Mouse (Mus musculus) lung, postnatal 0 days (tissue): Measurements from ENCODE around the gene Spns3. TPM values are rescaled to one million over a fixed set of nuclear protein-coding genes. Genes with fewer than 3 reads are reported as not detected.
A peak's percentile ranks its signal among the peaks of the same experiment; 100 is the strongest.

Experiments used
- ATAC-seq: fragments of 200-750 bp; cut with Nextera tagmentation; 2 replicates; pipeline ENCODE4 v1.8.0; 2017; ENCODE audit warnings: moderate library complexity
- DNase-seq: peaks from one replicate; pipeline ENCODE4 v3.0.0-alpha.2; 2016; ENCODE audit warnings: low spot score
- H3K27ac ChIP-seq: fragments of 300-500 bp; sonication (generic); 2 replicates; pipeline ENCODE4 v1.5.1; 2014; ENCODE audit warnings: antibody characterized with exemption, mild to moderate bottlenecking, low read length, mixed read lengths
- H3K27me3 ChIP-seq: fragments of 300-500 bp; sonication (generic); replicated peaks from 2 replicates; pipeline ENCODE4 v1.6.1; 2014; ENCODE audit warnings: low read length, mixed read lengths; ENCODE audit not compliant: insufficient read depth
- H3K36me3 ChIP-seq: fragments of 300-500 bp; sonication (generic); 2 replicates; pipeline ENCODE4 v1.6.1; 2014; ENCODE audit warnings: low read length, mixed read lengths; ENCODE audit not compliant: insufficient read depth
- H3K4me1 ChIP-seq: fragments of 300-500 bp; sonication (generic); 2 replicates; pipeline ENCODE4 v1.6.1; 2014; ENCODE audit warnings: antibody characterized with exemption, low read depth, low read length, mixed read lengths; ENCODE audit not compliant: insufficient read depth
- H3K4me2 ChIP-seq: fragments of 300-500 bp; sonication (generic); replicated peaks from 2 replicates; pipeline ENCODE4 v1.6.1; 2014; ENCODE audit warnings: low read depth, mild to moderate bottlenecking, low read length, moderate library complexity, mixed read lengths
- H3K4me3 ChIP-seq: fragments of 300-500 bp; sonication (generic); 2 replicates; pipeline ENCODE4 v1.5.1; 2014; ENCODE audit warnings: low read depth, low read length
- H3K9ac ChIP-seq: fragments of 300-500 bp; sonication (generic); replicated peaks from 2 replicates; pipeline ENCODE4 v1.6.1; 2014; ENCODE audit warnings: low read depth, mild to moderate bottlenecking
- H3K9me3 ChIP-seq: fragments of 300-500 bp; sonication (generic); 2 replicates; pipeline ENCODE4 v1.6.1; 2016; ENCODE audit warnings: low read length, mixed read lengths
- CTCF ChIP-seq: IDR thresholded peaks from 2 replicates; pipeline ENCODE4 v1.5.1; 2016; ENCODE audit warnings: antibody characterized with exemption, mild to moderate bottlenecking
- EP300 ChIP-seq: IDR thresholded peaks from 2 replicates; pipeline ENCODE4 v1.6.1; 2016; ENCODE audit warnings: antibody characterized with exemption, mild to moderate bottlenecking, control low read depth
- WGBS: fragments of 180-500 bp; shearing (Covaris S2); extraction: QIAGEN DNeasy Blood & Tissue Kit; methylation state at CpG from one replicate; pipeline ENCODE4 v1.1.7; 2014; 5-methylcytosine and 5-hydroxymethylcytosine counted together
- polyA plus RNA-seq: library from polyadenylated mRNA; unstranded; fragments of >200 nt; fragmentation: Nextera tagmentation; extraction: Ambion mirVana; gene quantifications from 2 replicates; pipeline ENCODE4 v1.2.1, GENCODE M21; 2015

Spns3 gene
- polyA plus RNA-seq, 1 experiment from 2014 or later: 0.06 TPM

GRCm38 (mm10) chr11:72468525-72468924, 81.8 kb downstream of the Spns3 start:
- H3K9ac ChIP-seq: no peak overlapping the region
- no peak for ATAC-seq
- no peak for DNase-seq
- H3K9me3 ChIP-seq: no peaks in the 10 kb centered on the region
- H3K36me3 ChIP-seq: no peaks in the 10 kb centered on the region
- no peak for TF ChIP-seq EP300
- no peak for TF ChIP-seq CTCF
- H3K27me3 ChIP-seq: no peaks in the 10 kb centered on the region
- peaks cover 48% of the 10 kb centered on the region for H3K4me1 ChIP-seq
- H3K4me2 ChIP-seq: no peak overlapping the region
- H3K4me3 ChIP-seq: no peak overlapping the region
- peak overlapping the region; percentile 78 for H3K27ac ChIP-seq
- WGBS: 63% methylated on average over 5 of the region's 5 CpGs

GRCm38 (mm10) chr11:72466694-72467507, 83.4 kb downstream of the Spns3 start:
- Histone ChIP-seq H3K27ac (peak overlapping the region; percentile 77), H3K9ac (no peak overlapping the region), H3K4me3 (no peak overlapping the region), H3K4me2 (peak overlapping the region; percentile 32), H3K27me3 (no peaks in the 10 kb centered on the region), H3K36me3 (no peaks in the 10 kb centered on the region), H3K4me1 (peaks cover 43% of the 10 kb centered on the region), H3K9me3 (no peaks in the 10 kb centered on the region)
- 5% methylated on average over 11 of the region's 11 CpGs for WGBS
- DNase-seq (peak; percentile 93), ATAC-seq (peak; percentile 80)
- TF ChIP-seq CTCF: no peak
- TF ChIP-seq EP300: peak; percentile 95

- Histone ChIP-seq H3K36me3 (no peaks in the 10 kb centered on the region), H3K27ac (peak overlapping the region; percentile 77), H3K27me3 (no peaks in the 10 kb centered on the region), H3K4me1 (peaks cover 44% of the 10 kb centered on the region), H3K9ac (no peak overlapping the region), H3K4me3 (no peak overlapping the region), H3K4me2 (peak overlapping the region; percentile 32), H3K9me3 (no peaks in the 10 kb centered on the region)
- WGBS: 23% methylated on average over 11 of the region's 11 CpGs
- TF ChIP-seq EP300 (peak; percentile 15; the same call in 1 of the 2 replicates), CTCF (no peak)
- ATAC-seq (peak; percentile 39), DNase-seq (peak; percentile 75)
Measured at GRCm38 (mm10) chr11:72465978-72466693, 84.2 kb downstream of the Spns3 start.

GRCm38 (mm10) chr11:72464821-72465220, 85.5 kb downstream of the Spns3 start:
- Histone ChIP-seq H3K9ac (no peak overlapping the region), H3K9me3 (no peaks in the 10 kb centered on the region), H3K4me1 (peaks cover 37% of the 10 kb centered on the region), H3K4me3 (no peak overlapping the region), H3K4me2 (no peak overlapping the region), H3K36me3 (no peaks in the 10 kb centered on the region), H3K27ac (no peak overlapping the region), H3K27me3 (no peaks in the 10 kb centered on the region)
- ATAC-seq: no peak
- DNase-seq: no peak
- no peak for TF ChIP-seq CTCF
- no peak for TF ChIP-seq EP300
- WGBS: 53% methylated on average over 3 of the region's 3 CpGs

GRCm38 (mm10) chr11:72461500-72461981, 88.8 kb downstream of the Spns3 start:
- H3K9ac ChIP-seq: no peak overlapping the region
- DNase-seq (peak; percentile 47), ATAC-seq (no peak)
- H3K9me3 ChIP-seq: no peaks in the 10 kb centered on the region
- H3K4me3 ChIP-seq: no peak overlapping the region
- TF ChIP-seq CTCF: no peak
- TF ChIP-seq EP300: peak; percentile 59
- 26% methylated on average over 5 of the region's 5 CpGs for WGBS
- H3K27ac ChIP-seq: no peak overlapping the region; the same call in 1 of the 2 replicates
- H3K4me1 ChIP-seq: peaks cover 24% of the 10 kb centered on the region
- no peaks in the 10 kb centered on the region for H3K36me3 ChIP-seq
- H3K27me3 ChIP-seq: no peaks in the 10 kb centered on the region
- no peak overlapping the region for H3K4me2 ChIP-seq

- H3K9me3 ChIP-seq: no peaks in the 10 kb centered on the region
- 0 out of 2 replicates have a peak, but pooled peaks cover 7% of the 10 kb centered on the region for H3K4me1 ChIP-seq
- TF ChIP-seq EP300 (no peak), CTCF (no peak)
- no peak for DNase-seq
- no peak overlapping the region for H3K4me3 ChIP-seq
- 0 out of 2 replicates have a peak, but pooled peaks cover under 1% of the 10 kb centered on the region for H3K36me3 ChIP-seq
- no peaks in the 10 kb centered on the region for H3K27me3 ChIP-seq
- H3K4me2 ChIP-seq: peak overlapping the region; percentile 27; the same call in 1 of the 2 replicates
- 47% methylated on average over 3 of the region's 3 CpGs for WGBS
- ATAC-seq: no peak; the same call in 1 of the 2 replicates
- peak overlapping the region; percentile 72 for H3K27ac ChIP-seq
- H3K9ac ChIP-seq: no peak overlapping the region
Measured at GRCm38 (mm10) chr11:72458502-72458901, 91.8 kb downstream of the Spns3 start.
